Mouse (Mus musculus): ENCODE measurements around the gene Cphx3. TPM values are rescaled to one million over a fixed set of nuclear protein-coding genes. Genes with fewer than 3 reads are reported as not detected.
"Not testable (repeated sequence)": the region's sequence is repeated elsewhere in the genome, so short reads cannot be mapped to it uniquely, and the experiment has no call there.

Gene Cphx3
- total and polyA plus RNA-seq, 3 experiments = not detected

GRCm38 (mm10) chr14:26118150-26118549 lies 36.1 kb downstream of the Cphx3 start, which contains the start of gene Duxbl2:
Gene Duxbl2, plus strand, starts transcription at chr14:26118349.
- not testable (repeated sequence) for H3K36me3 ChIP-seq (ENCODE audit: control insufficient read depth in 1 of 2, insufficient read depth in 2 of 2, low read length in 2 of 2); DNase-seq (ENCODE audit: low read depth, low spot score); H3K27me3 ChIP-seq (ENCODE audit: control insufficient read depth in 1 of 2, insufficient read depth in 2 of 2, low read length in 2 of 2); H3K27ac ChIP-seq (ENCODE audit: control insufficient read depth, low read depth, low read length); H3K79me2 ChIP-seq (ENCODE audit: control insufficient read depth, insufficient read depth, low read length, poor library complexity); H3K9ac ChIP-seq (ENCODE audit: control insufficient read depth, low read depth, low read length, poor library complexity, severe bottlenecking); H3K9me3 ChIP-seq (replicated peaks; ENCODE audit: insufficient read depth, low read length); H3K4me3 ChIP-seq (ENCODE audit: control insufficient read depth in 1 of 2, insufficient read depth in 1 of 2, low read depth in 2 of 2, low read length in 2 of 2); H3K4me1 ChIP-seq (ENCODE audit: control insufficient read depth in 1 of 2, insufficient read depth in 2 of 2, low read length in 2 of 2)

- H3K79me2 ChIP-seq (ENCODE audit: control insufficient read depth, insufficient read depth, low read length, poor library complexity); H3K27me3 ChIP-seq (ENCODE audit: control insufficient read depth in 1 of 2, insufficient read depth in 2 of 2, low read length in 2 of 2); H3K4me3 ChIP-seq (ENCODE audit: control insufficient read depth in 1 of 2, insufficient read depth in 1 of 2, low read depth in 2 of 2, low read length in 2 of 2); H3K9me3 ChIP-seq (replicated peaks; ENCODE audit: insufficient read depth, low read length); H3K36me3 ChIP-seq (ENCODE audit: control insufficient read depth in 1 of 2, insufficient read depth in 2 of 2, low read length in 2 of 2); H3K27ac ChIP-seq (ENCODE audit: control insufficient read depth, low read depth, low read length); H3K9ac ChIP-seq (ENCODE audit: control insufficient read depth, low read depth, low read length, poor library complexity, severe bottlenecking); H3K4me1 ChIP-seq (ENCODE audit: control insufficient read depth in 1 of 2, insufficient read depth in 2 of 2, low read length in 2 of 2); DNase-seq (ENCODE audit: low read depth, low spot score): not testable (repeated sequence)
These were observed 36.5 kb downstream of the Cphx3 start for GRCm38 (mm10) chr14:26118550-26119000.

GRCm38 (mm10) chr14:26119095-26119494 lies 37.0 kb downstream of the Cphx3 start:
- H3K4me3 ChIP-seq (ENCODE audit: control insufficient read depth in 1 of 2, insufficient read depth in 1 of 2, low read depth in 2 of 2, low read length in 2 of 2); H3K9ac ChIP-seq (ENCODE audit: control insufficient read depth, low read depth, low read length, poor library complexity, severe bottlenecking); H3K27me3 ChIP-seq (ENCODE audit: control insufficient read depth in 1 of 2, insufficient read depth in 2 of 2, low read length in 2 of 2); H3K36me3 ChIP-seq (ENCODE audit: control insufficient read depth in 1 of 2, insufficient read depth in 2 of 2, low read length in 2 of 2); DNase-seq (ENCODE audit: low read depth, low spot score); H3K79me2 ChIP-seq (ENCODE audit: control insufficient read depth, insufficient read depth, low read length, poor library complexity); H3K4me1 ChIP-seq (ENCODE audit: control insufficient read depth in 1 of 2, insufficient read depth in 2 of 2, low read length in 2 of 2); H3K9me3 ChIP-seq (replicated peaks; ENCODE audit: insufficient read depth, low read length); H3K27ac ChIP-seq (ENCODE audit: control insufficient read depth, low read depth, low read length): not testable (repeated sequence)

- not testable (repeated sequence) for H3K36me3 ChIP-seq (ENCODE audit: control insufficient read depth in 1 of 2, insufficient read depth in 2 of 2, low read length in 2 of 2); H3K79me2 ChIP-seq (ENCODE audit: control insufficient read depth, insufficient read depth, low read length, poor library complexity); H3K4me1 ChIP-seq (ENCODE audit: control insufficient read depth in 1 of 2, insufficient read depth in 2 of 2, low read length in 2 of 2); H3K4me3 ChIP-seq (ENCODE audit: control insufficient read depth in 1 of 2, insufficient read depth in 1 of 2, low read depth in 2 of 2, low read length in 2 of 2); DNase-seq (ENCODE audit: low read depth, low spot score); H3K9me3 ChIP-seq (replicated peaks; ENCODE audit: insufficient read depth, low read length); H3K27ac ChIP-seq (ENCODE audit: control insufficient read depth, low read depth, low read length); H3K27me3 ChIP-seq (ENCODE audit: control insufficient read depth in 1 of 2, insufficient read depth in 2 of 2, low read length in 2 of 2); H3K9ac ChIP-seq (ENCODE audit: control insufficient read depth, low read depth, low read length, poor library complexity, severe bottlenecking)
These were observed 65.0 kb downstream of the Cphx3 start for GRCm38 (mm10) chr14:26147095-26147494.

GRCm38 (mm10) chr14:26156032-26156431 lies 73.9 kb downstream of the Cphx3 start:
- H3K9me3 ChIP-seq (replicated peaks; ENCODE audit: insufficient read depth, low read length); H3K36me3 ChIP-seq (ENCODE audit: control insufficient read depth in 1 of 2, insufficient read depth in 2 of 2, low read length in 2 of 2); H3K27me3 ChIP-seq (ENCODE audit: control insufficient read depth in 1 of 2, insufficient read depth in 2 of 2, low read length in 2 of 2); H3K9ac ChIP-seq (ENCODE audit: control insufficient read depth, low read depth, low read length, poor library complexity, severe bottlenecking); H3K27ac ChIP-seq (ENCODE audit: control insufficient read depth, low read depth, low read length); H3K4me1 ChIP-seq (ENCODE audit: control insufficient read depth in 1 of 2, insufficient read depth in 2 of 2, low read length in 2 of 2); H3K4me3 ChIP-seq (ENCODE audit: control insufficient read depth in 1 of 2, insufficient read depth in 1 of 2, low read depth in 2 of 2, low read length in 2 of 2); H3K79me2 ChIP-seq (ENCODE audit: control insufficient read depth, insufficient read depth, low read length, poor library complexity); DNase-seq (ENCODE audit: low read depth, low spot score): not testable (repeated sequence)

GRCm38 (mm10) chr14:26161156-26161555 lies 79.1 kb downstream of the Cphx3 start:
- not testable (repeated sequence) for H3K9me3 ChIP-seq (replicated peaks; ENCODE audit: insufficient read depth, low read length); H3K4me1 ChIP-seq (ENCODE audit: control insufficient read depth in 1 of 2, insufficient read depth in 2 of 2, low read length in 2 of 2); H3K36me3 ChIP-seq (ENCODE audit: control insufficient read depth in 1 of 2, insufficient read depth in 2 of 2, low read length in 2 of 2); DNase-seq (ENCODE audit: low read depth, low spot score); H3K79me2 ChIP-seq (ENCODE audit: control insufficient read depth, insufficient read depth, low read length, poor library complexity); H3K27me3 ChIP-seq (ENCODE audit: control insufficient read depth in 1 of 2, insufficient read depth in 2 of 2, low read length in 2 of 2); H3K27ac ChIP-seq (ENCODE audit: control insufficient read depth, low read depth, low read length); H3K4me3 ChIP-seq (ENCODE audit: control insufficient read depth in 1 of 2, insufficient read depth in 1 of 2, low read depth in 2 of 2, low read length in 2 of 2); H3K9ac ChIP-seq (ENCODE audit: control insufficient read depth, low read depth, low read length, poor library complexity, severe bottlenecking)

GRCm38 (mm10) chr14:26162423-26162822 lies 80.3 kb downstream of the Cphx3 start:
- H3K27me3 ChIP-seq (ENCODE audit: control insufficient read depth in 1 of 2, insufficient read depth in 2 of 2, low read length in 2 of 2); H3K4me1 ChIP-seq (ENCODE audit: control insufficient read depth in 1 of 2, insufficient read depth in 2 of 2, low read length in 2 of 2); H3K79me2 ChIP-seq (ENCODE audit: control insufficient read depth, insufficient read depth, low read length, poor library complexity); H3K9ac ChIP-seq (ENCODE audit: control insufficient read depth, low read depth, low read length, poor library complexity, severe bottlenecking); H3K27ac ChIP-seq (ENCODE audit: control insufficient read depth, low read depth, low read length); DNase-seq (ENCODE audit: low read depth, low spot score); H3K36me3 ChIP-seq (ENCODE audit: control insufficient read depth in 1 of 2, insufficient read depth in 2 of 2, low read length in 2 of 2); H3K4me3 ChIP-seq (ENCODE audit: control insufficient read depth in 1 of 2, insufficient read depth in 1 of 2, low read depth in 2 of 2, low read length in 2 of 2); H3K9me3 ChIP-seq (replicated peaks; ENCODE audit: insufficient read depth, low read length): not testable (repeated sequence)
